Mouse (Mus musculus) testis, adult 2 months (tissue): Measurements from ENCODE around the gene Sp9. TPM values are rescaled to one million over a fixed set of nuclear protein-coding genes. Genes with fewer than 3 reads are reported as not detected.

Experiments
- H3K27ac ChIP-seq: fragments of 200-500 bp; 2 replicates; pipeline ENCODE4 v1.5.1; 2012; ENCODE audit warnings: low read depth, low read length; ENCODE audit not compliant: control insufficient read depth, insufficient read depth
- H3K27me3 ChIP-seq: fragments of 200-500 bp; 2 replicates; pipeline ENCODE4 v1.6.1; 2012; ENCODE audit warnings: mild to moderate bottlenecking, low read length, moderate library complexity; ENCODE audit not compliant: control insufficient read depth, insufficient read depth
- H3K36me3 ChIP-seq: fragments of 200-500 bp; 2 replicates; pipeline ENCODE4 v1.6.1; 2012; ENCODE audit warnings: mild to moderate bottlenecking, low read length; ENCODE audit not compliant: control insufficient read depth, insufficient read depth
- H3K4me1 ChIP-seq: fragments of 200-500 bp; 2 replicates; pipeline ENCODE4 v1.6.1; 2012; ENCODE audit warnings: low read length; ENCODE audit not compliant: control insufficient read depth, insufficient read depth
- H3K4me3 ChIP-seq: fragments of 200-500 bp; 2 replicates; pipeline ENCODE4 v1.5.1; 2012; ENCODE audit warnings: low read depth, mild to moderate bottlenecking, low read length, moderate library complexity, mixed read lengths; ENCODE audit not compliant: control insufficient read depth
- CTCF ChIP-seq: fragments of 200-500 bp; IDR thresholded peaks from 2 replicates; pipeline ENCODE4 v1.5.1; 2012; ENCODE audit warnings: low read depth, mild to moderate bottlenecking, inconsistent platforms, low read length, moderate library complexity; ENCODE audit not compliant: control insufficient read depth, insufficient read depth, insufficient replicate concordance
- POLR2A ChIP-seq: fragments of 200-500 bp; IDR thresholded peaks from 2 replicates; pipeline ENCODE4 v1.6.1; 2012; ENCODE audit warnings: low read depth, mild to moderate bottlenecking, inconsistent platforms, low read length, moderate library complexity; ENCODE audit not compliant: control insufficient read depth
- polyA plus RNA-seq: library from polyadenylated mRNA; depleted of rRNA; stranded (reverse); fragments of >200 nt; gene quantifications from 2 replicates; pipeline ENCODE4 v1.2.3, GENCODE M21; 2012; rRNA removed

Sp9 gene
- 0.02 and 0.10 TPM in 2 replicates for polyA plus RNA-seq

DNA sequence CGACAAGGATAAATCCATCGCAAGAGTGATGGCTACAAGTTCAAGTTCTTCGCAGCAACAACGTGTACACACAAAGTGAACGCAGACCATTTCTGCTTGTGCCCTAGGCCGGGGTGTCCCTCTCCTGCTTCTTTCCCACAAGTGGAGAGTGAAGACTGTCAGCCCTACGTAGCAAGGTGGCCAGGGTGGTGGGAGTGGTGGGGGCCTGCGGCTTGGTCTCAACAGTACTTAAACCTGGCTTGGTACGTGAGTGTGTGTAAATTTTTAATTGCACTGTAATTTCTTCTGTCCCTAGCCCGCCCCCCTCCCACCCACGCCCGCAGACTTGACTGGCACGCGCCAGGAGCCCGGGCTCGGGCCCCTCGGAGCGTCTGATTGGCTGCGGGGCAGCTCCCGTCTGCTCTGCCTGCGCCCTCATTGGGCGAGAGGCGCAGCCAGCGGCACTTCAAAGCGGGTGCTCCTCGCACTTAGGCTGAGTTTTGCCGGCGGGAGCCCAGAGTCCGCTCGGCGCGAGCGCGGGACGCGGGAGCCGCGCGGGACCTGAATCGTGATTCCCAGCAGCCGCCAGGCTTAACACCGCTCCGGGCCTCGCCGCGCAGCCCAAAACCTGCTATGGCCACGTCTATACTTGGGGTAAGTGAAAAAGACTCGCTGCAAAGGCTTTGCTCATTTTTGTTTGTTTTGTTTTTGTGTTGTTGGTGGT, at the start of gene Sp9:
TSS of gene Sp9 (plus strand) at position 467 of the 703 bp plus-strand sequence.
- no peak within 1 kb of the TSS for H3K27ac ChIP-seq
- H3K36me3 ChIP-seq: no peaks in the 10 kb centered on the region
- H3K27me3 ChIP-seq: peaks cover 6% of the 10 kb centered on the region
- peak within 1 kb of the TSS; percentile 66 for H3K4me3 ChIP-seq
- TF ChIP-seq POLR2A (no peak), CTCF (no peak)
- H3K4me1 ChIP-seq: peaks cover 22% of the 10 kb centered on the region

DNA sequence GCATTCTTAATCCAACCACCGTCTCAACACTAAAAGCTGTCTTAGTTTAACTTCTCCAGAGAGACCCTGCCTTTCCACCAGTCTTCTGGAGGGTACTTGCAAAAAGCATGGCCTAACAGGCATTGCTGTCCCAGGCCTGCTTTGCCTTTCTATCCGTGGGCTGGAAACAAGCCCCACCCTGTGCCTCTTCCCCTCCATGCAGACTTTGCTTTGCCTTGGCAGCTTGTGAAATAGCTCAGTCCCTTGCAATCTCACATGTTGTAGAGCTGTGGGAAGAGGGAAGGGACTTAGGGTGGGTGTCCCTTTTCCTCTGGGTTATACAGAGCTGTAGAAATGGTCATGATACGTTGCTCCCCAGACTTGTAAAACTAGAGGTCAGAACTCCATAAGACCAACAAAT, 40.6 kb upstream of the Sp9 start:
- TF ChIP-seq POLR2A (no peak), CTCF (no peak)

DNA sequence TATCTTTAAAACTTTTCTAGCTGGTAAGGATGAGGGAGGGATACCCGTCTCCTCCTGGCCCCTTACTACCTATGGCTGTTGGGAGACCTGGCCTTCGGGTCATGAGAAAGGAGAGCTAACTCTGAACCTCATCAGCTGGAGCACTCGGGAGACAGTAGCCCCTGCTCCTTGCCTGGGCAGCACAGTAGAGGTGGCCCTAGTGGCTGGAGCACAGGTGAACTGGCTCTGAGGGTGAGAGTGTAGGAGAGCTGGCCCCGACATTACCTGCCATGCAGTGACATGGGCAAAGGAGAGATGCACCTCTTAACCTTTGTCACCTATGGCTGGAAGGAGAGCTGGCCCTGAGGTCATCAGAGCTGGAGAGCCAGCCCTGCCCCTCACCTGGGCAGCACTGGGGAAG, 30.4 kb upstream of the Sp9 start:
- TF ChIP-seq POLR2A (no peak), CTCF (no peak)

More for the DNA sequence above, 40.6 kb upstream of the Sp9 start:
- Histone ChIP-seq H3K4me3 (no peak overlapping the region), H3K4me1 (no peaks in the 10 kb centered on the region), H3K27me3 (no peaks in the 10 kb centered on the region), H3K36me3 (no peaks in the 10 kb centered on the region), H3K27ac (no peak overlapping the region)

DNA sequence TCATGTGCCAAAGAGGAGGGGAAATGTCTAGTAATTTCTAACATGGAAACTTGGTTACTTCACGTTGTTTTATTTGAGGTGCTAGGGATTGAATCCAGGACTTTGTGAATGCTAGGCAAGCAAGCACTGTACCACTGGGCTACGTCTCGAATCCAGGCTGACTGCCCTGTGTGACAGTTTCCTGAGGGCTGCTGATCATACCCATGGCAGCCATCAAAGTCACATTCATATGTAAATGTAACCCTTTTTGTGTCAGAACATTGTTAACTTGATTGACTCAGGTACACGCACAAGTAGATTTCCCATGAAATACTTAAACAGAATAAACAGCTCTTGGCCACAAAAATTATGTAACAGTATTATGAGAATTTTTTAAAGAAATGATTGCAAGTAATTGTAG, 23.0 kb upstream of the Sp9 start:
- H3K27me3 ChIP-seq: no peaks in the 10 kb centered on the region
- TF ChIP-seq POLR2A (no peak), CTCF (no peak)
- no peak overlapping the region for H3K4me3 ChIP-seq
- no peaks in the 10 kb centered on the region for H3K4me1 ChIP-seq
- no peaks in the 10 kb centered on the region for H3K36me3 ChIP-seq
- no peak overlapping the region for H3K27ac ChIP-seq

More for the DNA sequence above, 30.4 kb upstream of the Sp9 start:
- Histone ChIP-seq H3K36me3 (no peaks in the 10 kb centered on the region), H3K4me3 (no peak overlapping the region), H3K27me3 (no peaks in the 10 kb centered on the region), H3K27ac (no peak overlapping the region), H3K4me1 (no peaks in the 10 kb centered on the region)

DNA sequence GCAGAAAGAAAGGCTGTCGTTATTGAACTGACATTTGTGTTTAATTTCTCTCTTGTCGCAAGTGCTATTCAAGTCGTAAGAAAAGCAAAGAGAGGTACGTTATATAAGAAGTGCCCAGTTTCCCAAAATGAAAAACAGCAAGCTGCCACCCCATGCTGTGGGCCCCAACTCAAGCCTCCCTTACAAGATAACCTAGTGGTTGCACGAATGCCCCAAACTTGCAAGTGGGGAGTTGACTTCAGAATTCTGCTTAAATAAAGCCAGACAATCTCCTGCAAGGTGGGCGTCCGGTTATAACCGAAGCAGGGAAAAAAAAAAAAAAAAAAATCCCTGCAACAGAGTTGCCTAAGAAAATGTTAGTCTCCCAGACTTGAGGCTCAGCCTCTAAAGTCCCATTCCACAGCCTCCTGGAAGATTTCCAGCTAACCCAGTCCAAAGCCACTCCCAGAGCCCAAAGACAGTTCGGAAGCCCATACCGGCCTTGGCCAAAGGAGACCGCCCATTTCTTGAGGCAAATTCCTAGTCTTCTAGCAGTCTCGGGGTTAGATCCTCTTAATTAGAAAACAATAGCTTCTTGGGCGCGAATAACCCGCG, 8.5 kb upstream of the Sp9 start:
- TF ChIP-seq CTCF (no peak), POLR2A (no peak)
- Histone ChIP-seq H3K36me3 (no peaks in the 10 kb centered on the region), H3K4me1 (peaks cover 9% of the 10 kb centered on the region), H3K4me3 (no peak overlapping the region; the same call in 1 of the 2 replicates), H3K27ac (no peak overlapping the region), H3K27me3 (no peaks in the 10 kb centered on the region; the same call in 1 of the 2 replicates)

DNA sequence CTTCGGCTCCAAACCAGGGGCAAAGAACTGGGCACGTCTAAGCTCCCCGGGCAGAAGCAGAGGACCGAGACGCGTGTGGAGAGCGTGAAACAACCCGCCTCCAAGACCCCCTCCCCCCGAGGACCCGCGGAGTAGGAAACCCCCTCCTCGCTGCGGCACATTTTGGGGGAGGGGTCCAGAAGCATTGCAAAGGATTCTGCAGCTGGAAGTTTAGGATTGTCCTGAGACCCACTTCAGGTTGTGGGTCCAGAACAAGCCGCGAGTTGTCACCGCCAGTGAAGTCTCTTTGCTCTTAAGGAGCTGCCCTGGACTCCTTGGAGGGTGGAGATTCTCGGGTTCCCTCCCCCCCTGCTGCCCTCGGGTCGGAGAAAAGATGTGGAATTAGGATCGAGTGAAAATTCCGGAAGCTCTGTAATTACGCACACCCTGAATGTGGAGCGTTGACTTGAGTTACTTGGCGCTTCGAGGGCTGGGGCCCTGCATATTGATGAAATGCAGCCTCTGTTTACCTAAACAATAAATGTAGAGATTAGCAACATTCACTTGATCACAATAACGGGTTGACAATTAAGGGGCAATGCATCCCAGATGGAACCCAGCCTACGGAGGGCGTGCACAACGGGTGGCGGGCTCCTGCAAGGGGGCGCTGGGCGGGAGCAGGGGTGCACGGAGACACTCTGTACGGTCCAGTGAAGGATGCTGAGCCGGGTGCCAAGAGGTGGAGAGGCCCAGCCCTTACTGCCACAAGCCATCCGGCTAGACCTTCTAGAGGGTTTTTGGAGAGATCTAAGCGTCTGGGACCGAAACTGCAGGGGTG, 7.7 kb upstream of the Sp9 start:
- TF ChIP-seq POLR2A (no peak), CTCF (no peak)
- Histone ChIP-seq H3K27me3 (no peaks in the 10 kb centered on the region; the same call in 1 of the 2 replicates), H3K36me3 (no peaks in the 10 kb centered on the region), H3K27ac (no peak overlapping the region), H3K4me3 (peak overlapping the region; percentile 21; the same call in 1 of the 2 replicates), H3K4me1 (peaks cover 7% of the 10 kb centered on the region)
